Comparison of ENCODE assay signal across 11 mouse cellular contexts in genomic region chr14:78886566-78887234, GRCm38 (mm10). TPM values are rescaled to one million over a fixed set of nuclear protein-coding genes. Genes with fewer than 3 reads are reported as not detected.
DNase-seq lines count a peak whose midpoint lies in the region; ATAC-seq and TF ChIP-seq lines count a peak whose summit lies in the region.
"Had no signal": no experiment of that assay in that cellular context is flagged by ENCODE, and none has a peak within 500 bp of the region (broad histone marks: within the 10 kb centered on the region; RNA-seq: fewer than 3 reads in every experiment).

No protein-coding gene starts in this region.

- H3K9ac ChIP-seq in forebrain, embryonic 15.5 days (replicated peaks), result no peak overlapping the region
- no peak overlapping the region for H3K9ac ChIP-seq in lung, embryonic 16.5 days (ENCODE audit: low read length)
- H3K9ac ChIP-seq in hindbrain, postnatal 0 days (replicated peaks; ENCODE audit: low read length), result no peak overlapping the region
- H3K9ac ChIP-seq: embryonic facial prominence, embryonic 13.5 days had no signal

- no peak overlapping the region for H3K4me2 ChIP-seq in forebrain, embryonic 15.5 days (replicated peaks)
- H3K4me2 ChIP-seq in lung, embryonic 16.5 days (ENCODE audit: low read depth, low read length), result no peak overlapping the region
- no peak overlapping the region for H3K4me2 ChIP-seq in hindbrain, postnatal 0 days (ENCODE audit: low read depth, low read length)
- H3K4me2 ChIP-seq: embryonic facial prominence, embryonic 13.5 days had no signal

- DNase-seq in forebrain, embryonic 10.5 days (ENCODE audit: extremely low spot score, low spot score), result no peak
- DNase-seq in lung, postnatal 4 days, result no peak
- DNase-seq in brain, embryonic 14.5 days (ENCODE audit: low read depth), result peak; percentile 29
- DNase-seq in hindbrain, postnatal 0 days (ENCODE audit: low spot score), result peak; percentile 58
- no peak for DNase-seq in gastrocnemius, adult 8-10 months (ENCODE audit: low spot score in 2 of 2)
- DNase-seq in gastrocnemius, postnatal 14 days, result no peak
- DNase-seq: cerebellum, adult 2 months; kidney, adult 18-20 months had no signal

- no peak overlapping the region for H3K27ac ChIP-seq in forebrain, embryonic 15.5 days (replicated peaks)
- H3K27ac ChIP-seq in forebrain, embryonic 10.5 days, result no peak overlapping the region
- H3K27ac ChIP-seq in lung, embryonic 16.5 days (ENCODE audit: low read length), result no peak overlapping the region
- no peak overlapping the region for H3K27ac ChIP-seq in hindbrain, postnatal 0 days
- H3K27ac ChIP-seq: embryonic facial prominence, embryonic 13.5 days had no signal

- TF ChIP-seq POLR2A in brain, embryonic 14.5 days (IDR thresholded peaks at IDR 0.05; ENCODE audit: borderline replicate concordance, extremely low read depth, insufficient read depth, insufficient read length, poor library complexity, severe bottlenecking), result no peak

- H3K36me3 ChIP-seq in forebrain, embryonic 15.5 days, result no peaks in the 10 kb centered on the region
- no peaks in the 10 kb centered on the region for H3K36me3 ChIP-seq in forebrain, embryonic 10.5 days (replicated peaks)
- H3K36me3 ChIP-seq in lung, embryonic 16.5 days (ENCODE audit: control insufficient read depth, insufficient read depth, low read length), result no peaks in the 10 kb centered on the region
- no peaks in the 10 kb centered on the region for H3K36me3 ChIP-seq in hindbrain, postnatal 0 days (ENCODE audit: insufficient read depth, low read length)
- H3K36me3 ChIP-seq: embryonic facial prominence, embryonic 13.5 days had no signal

- ATAC-seq in forebrain, embryonic 15.5 days (replicated peaks), result peak; percentile 43; the same call in 1 of the 2 replicates
- ATAC-seq in lung, embryonic 16.5 days (ENCODE audit: low read depth), result peak; percentile 61; the same call in 1 of the 2 replicates
- ATAC-seq in hindbrain, postnatal 0 days, result peak; percentile 47

- H3K27me3 ChIP-seq in forebrain, embryonic 15.5 days, result no peaks in the 10 kb centered on the region
- no peaks in the 10 kb centered on the region for H3K27me3 ChIP-seq in forebrain, embryonic 10.5 days (ENCODE audit: poor library complexity, severe bottlenecking)
- no peaks in the 10 kb centered on the region for H3K27me3 ChIP-seq in lung, embryonic 16.5 days (ENCODE audit: control insufficient read depth, insufficient read depth, low read depth, low read length)
- no peaks in the 10 kb centered on the region for H3K27me3 ChIP-seq in hindbrain, postnatal 0 days (ENCODE audit: insufficient read depth, low read length)
- H3K27me3 ChIP-seq: embryonic facial prominence, embryonic 13.5 days had no signal

- no peak overlapping the region for H3K4me3 ChIP-seq in forebrain, embryonic 15.5 days
- H3K4me3 ChIP-seq in forebrain, embryonic 10.5 days, result no peak overlapping the region
- H3K4me3 ChIP-seq in lung, embryonic 16.5 days (ENCODE audit: low read length), result no peak overlapping the region
- no peak overlapping the region for H3K4me3 ChIP-seq in hindbrain, postnatal 0 days (ENCODE audit: low read length)
- H3K4me3 ChIP-seq: embryonic facial prominence, embryonic 13.5 days had no signal

- H3K9me3 ChIP-seq in forebrain, embryonic 15.5 days, result no peaks in the 10 kb centered on the region
- H3K9me3 ChIP-seq in forebrain, embryonic 10.5 days, result no peaks in the 10 kb centered on the region
- H3K9me3 ChIP-seq in lung, embryonic 16.5 days (ENCODE audit: control insufficient read depth, low read length), result no peaks in the 10 kb centered on the region
- no peaks in the 10 kb centered on the region for H3K9me3 ChIP-seq in hindbrain, postnatal 0 days (ENCODE audit: low read length)
- H3K9me3 ChIP-seq: embryonic facial prominence, embryonic 13.5 days had no signal

- intact Hi-C loops in gastrocnemius, postnatal 14 days (cut with DNase I; ENCODE audit: low total_unique reads), result no loop called here

- 86% methylated on average over 8 of the region's 8 CpGs for WGBS in forebrain, embryonic 15.5 days
- 91% methylated on average over 8 of the region's 8 CpGs for WGBS in forebrain, embryonic 10.5 days
- whole genome bisulfite sequencing in lung, embryonic 16.5 days, result 86% methylated on average over 8 of the region's 8 CpGs
- 70% methylated on average over 8 of the region's 8 CpGs for WGBS in hindbrain, postnatal 0 days

- peaks cover 16% of the 10 kb centered on the region for H3K4me1 ChIP-seq in forebrain, embryonic 15.5 days
- H3K4me1 ChIP-seq in forebrain, embryonic 10.5 days, result peaks cover 4% of the 10 kb centered on the region
- no peaks in the 10 kb centered on the region for H3K4me1 ChIP-seq in lung, embryonic 16.5 days (replicated peaks; ENCODE audit: control insufficient read depth, insufficient read depth, low read length)
- H3K4me1 ChIP-seq in hindbrain, postnatal 0 days (ENCODE audit: insufficient read depth, low read length), result no peaks in the 10 kb centered on the region

- TF ChIP-seq CTCF in brain, embryonic 14.5 days (IDR thresholded peaks at IDR 0.05; ENCODE audit: borderline replicate concordance, extremely low read depth, insufficient read depth, insufficient read length), result no peak
- TF ChIP-seq CTCF in hindbrain, postnatal 0 days (IDR thresholded peaks at IDR 0.05; ENCODE audit: low read depth), result no peak

RNA-seq across cellular contexts. Expression of gene Vwa8, which starts 37.8 kb away (rescaled TPM):
- polyA plus RNA-seq in forebrain, embryonic 15.5 days (2015; fragmentation: Nextera tagmentation; extraction: Ambion mirVana), result 5.1 and 5.9 TPM in 2 replicates
- 7.8 and 7.9 TPM in 2 replicates for polyA plus RNA-seq in forebrain, embryonic 10.5 days (2016; fragmentation: Nextera tagmentation; extraction: Ambion mirVana)
- polyA plus RNA-seq in lung, embryonic 16.5 days (2015; fragmentation: Nextera tagmentation; extraction: Ambion mirVana), result 10.3 and 10.5 TPM in 2 replicates
- polyA plus RNA-seq in brain, embryonic 14.5 days (2012; rRNA removed), result 6.5 and 8.8 TPM in 2 replicates
- total RNA-seq in hindbrain, postnatal 0 days (2014; rRNA removed), result 20.8 and 23.1 TPM in 2 replicates
- 9.6 TPM in 2 replicates for polyA plus RNA-seq in hindbrain, postnatal 0 days (2015; fragmentation: Nextera tagmentation; extraction: Ambion mirVana)
- 10 to 100 TPM; 76.1 to 89.9 (median 79.6) TPM for total RNA-seq in gastrocnemius, adult 8-10 months (2022)
- total RNA-seq in gastrocnemius, postnatal 14 days (2021), result 10 to 100 TPM; 54.5 to 69.9 TPM

Comparison
In these comparisons a context has a peak if more than half of its experiments do, and no peak if none do; other contexts are left out.
1. DNase-seq: peak in brain, embryonic 14.5 days (single experiment) and hindbrain, postnatal 0 days (single experiment); none in forebrain, embryonic 10.5 days (single experiment), lung, postnatal 4 days (0 of 2), gastrocnemius, adult 8-10 months (0 of 2) and gastrocnemius, postnatal 14 days (single experiment).
2. Peak in every context shown above with its lines, with median percentiles within 50 percentile points of each other: ATAC-seq.